8 mouse cellular contexts compared by ENCODE assay signal in the genomic region with DNA sequence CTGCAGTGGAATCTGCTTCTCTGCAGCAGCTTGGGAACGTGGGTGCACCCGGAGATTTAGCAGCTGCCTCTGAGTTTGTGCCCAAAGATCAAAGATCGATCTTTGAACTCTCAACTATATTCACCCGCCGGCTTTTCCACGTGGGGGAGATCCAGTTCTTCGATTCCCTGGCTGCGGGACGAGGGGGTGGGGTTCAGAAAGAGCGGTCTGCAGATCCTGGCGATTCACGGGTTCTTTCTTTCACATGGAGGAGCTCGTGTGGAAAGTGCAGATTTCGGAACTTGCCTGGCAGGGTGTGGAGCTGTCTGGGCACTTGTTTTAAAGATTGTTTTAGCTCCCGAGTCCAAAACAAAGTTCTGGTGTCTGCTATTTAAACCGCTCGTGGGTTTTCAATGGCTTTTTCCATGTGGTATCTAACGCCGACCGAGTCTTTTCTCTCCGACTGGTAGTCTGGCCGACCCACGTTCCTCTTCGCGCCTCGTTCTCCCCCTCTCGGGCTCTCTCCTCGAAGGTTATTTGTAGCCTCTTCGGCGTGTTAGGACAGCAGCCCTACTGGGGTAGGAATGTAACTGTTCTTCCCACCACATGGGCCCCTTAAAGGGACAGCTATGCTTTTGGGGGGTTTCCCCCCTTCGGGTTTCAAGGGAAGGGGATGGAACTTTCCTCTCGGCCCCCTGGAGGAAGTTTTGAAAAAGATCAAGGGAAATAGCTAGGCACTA. TPM values are rescaled to one million over a fixed set of nuclear protein-coding genes. Genes with fewer than 3 reads are reported as not detected.
DNase-seq lines count a peak whose midpoint lies in the region; ATAC-seq and TF ChIP-seq lines count a peak whose summit lies in the region.

No protein-coding gene starts in this region.

- WGBS in heart, adult 2 months, result under 1% methylated on average over 32 of the region's 32 CpGs
- WGBS in neural tube, embryonic 14.5 days, result under 1% methylated on average over 32 of the region's 32 CpGs

- no peaks in the 10 kb centered on the region for H3K36me3 ChIP-seq in heart, adult 2 months (ENCODE audit: control insufficient read depth, insufficient read depth, low read length)
- no peaks in the 10 kb centered on the region for H3K36me3 ChIP-seq in neural tube, embryonic 14.5 days (ENCODE audit: control insufficient read depth, insufficient read depth, low read length)

- intact Hi-C loops in heart, adult 2 months (cut with DNase I), result no loop called here

- peaks cover 4% of the 10 kb centered on the region; the same call in 1 of the 2 replicates for H3K4me1 ChIP-seq in heart, adult 2 months (ENCODE audit: control insufficient read depth, insufficient read depth, low read length)
- H3K4me1 ChIP-seq in neural tube, embryonic 14.5 days (ENCODE audit: control insufficient read depth, insufficient read depth, low read length), result peaks cover 19% of the 10 kb centered on the region

- no peaks in the 10 kb centered on the region for H3K79me2 ChIP-seq in heart, adult 2 months (replicated peaks; ENCODE audit: control insufficient read depth, insufficient read depth, low read length)

- peak overlapping the region; percentile 97 for H3K4me2 ChIP-seq in neural tube, embryonic 14.5 days (ENCODE audit: low read depth, low read length)

- no peaks in the 10 kb centered on the region for H3K9me3 ChIP-seq in neural tube, embryonic 14.5 days (ENCODE audit: control insufficient read depth, low read length)

- no peaks in the 10 kb centered on the region for H3K27me3 ChIP-seq in heart, adult 2 months (ENCODE audit: control insufficient read depth, insufficient read depth, low read length)
- H3K27me3 ChIP-seq in neural tube, embryonic 14.5 days (ENCODE audit: control insufficient read depth, insufficient read depth, low read length), result 0 out of 2 replicates have a peak, but pooled peaks cover 4% of the 10 kb centered on the region

- peak overlapping the region; percentile 76 for H3K4me3 ChIP-seq in layer of hippocampus, adult 2 months
- peak overlapping the region; percentile 66 for H3K4me3 ChIP-seq in heart, adult 2 months
- peak overlapping the region; percentile 64 for H3K4me3 ChIP-seq in neural tube, embryonic 14.5 days (ENCODE audit: low read depth, low read length)

- H3K27ac ChIP-seq in layer of hippocampus, adult 2 months, result peak overlapping the region; percentile 76
- peak overlapping the region; percentile 57 for H3K27ac ChIP-seq in heart, adult 2 months
- peak overlapping the region; percentile 57 for H3K27ac ChIP-seq in neural tube, embryonic 14.5 days (ENCODE audit: low read depth, low read length)

- ATAC-seq in neural tube, embryonic 14.5 days (ENCODE audit: low read depth), result peak; percentile 25; the same call in 1 of the 2 replicates
- no peak for ATAC-seq in megakaryocyte-erythroid progenitor cell, adult 5-6 weeks (replicated peaks; ENCODE audit: low FRiP score, low TSS enrichment, poor library complexity, severe bottlenecking)

- TF ChIP-seq POLR2A in heart, adult 2 months (IDR thresholded peaks at IDR 0.05; ENCODE audit: insufficient read depth, low read depth, low read length), result no peak

- peak; percentile 49 for TF ChIP-seq CTCF in layer of hippocampus, adult 2 months (conservative IDR thresholded peaks at IDR 0.05)
- TF ChIP-seq CTCF in heart, adult 2 months (IDR thresholded peaks at IDR 0.05), result peak; percentile 38

- TF ChIP-seq EP300 in heart, adult 2 months (IDR thresholded peaks at IDR 0.05; ENCODE audit: insufficient read depth, low read depth, low read length), result no peak

- DNase-seq in layer of hippocampus, adult 2 months (ENCODE audit: low spot score in 2 of 2), result peak; percentile 12 to 21
- DNase-seq in layer of hippocampus, adult 8-10 months (ENCODE audit: low spot score in 2 of 2), result no peak
- DNase-seq in adrenal gland, postnatal 36 days, result peak; percentile 48 to 64
- DNase-seq in heart, adult 2 months, result peak; percentile 44 to 53
- DNase-seq in kidney, adult 8-10 months, result peak; percentile 87 to 88
- DNase-seq in lung, adult 18-20 months, result peak; percentile 49 to 65

- peak overlapping the region; percentile 87 for H3K9ac ChIP-seq in heart, adult 2 months (ENCODE audit: low read depth, low read length)
- H3K9ac ChIP-seq in neural tube, embryonic 14.5 days (replicated peaks; ENCODE audit: low read depth, low read length), result peak overlapping the region; percentile 69; the same call in 1 of the 2 replicates

RNA-seq across cellular contexts. Expression of gene Lrp4, which starts 1.5 kb away (rescaled TPM):
- total RNA-seq in layer of hippocampus, adult 2 months (2021), result 10 to 100 TPM; 30.1 to 30.6 TPM
- total RNA-seq in layer of hippocampus, adult 8-10 months (2022), result 10 to 100 TPM; 26.1 to 30.6 (median 29.4) TPM
- 1 to 10 TPM; 4.3 to 4.8 TPM for total RNA-seq in adrenal gland, postnatal 36 days (2021)
- 10 to 100 TPM; 10.6 to 12.3 TPM for total RNA-seq in heart, adult 2 months (2021)
- polyA plus RNA-seq in heart, adult 2 months (2012; rRNA removed), result 3.8 and 6.7 TPM in 2 replicates
- 6.4 and 7.2 TPM in 2 replicates for polyA plus RNA-seq in neural tube, embryonic 14.5 days (2014; fragmentation: Nextera tagmentation; extraction: Ambion mirVana)
- total RNA-seq in megakaryocyte-erythroid progenitor cell, adult 5-6 weeks (2014; fragmentation: Nextera tagmentation), result not detected in 2 replicates
- total RNA-seq in megakaryocyte-erythroid progenitor cell, adult 5-6 weeks (2017), result 0.23 TPM in 1 of 2 replicates, not detected in the other

RNA-seq across cellular contexts. Expression of gene 1110051M20Rik, which starts 14.3 kb away (rescaled TPM):
- total RNA-seq in layer of hippocampus, adult 2 months (2021), result 100 to 1,000 TPM; 110 to 122 TPM
- total RNA-seq in layer of hippocampus, adult 8-10 months (2022), result 100 to 1,000 TPM; 108 to 144 (median 121) TPM
- 10 to 100 TPM; 19.3 TPM for total RNA-seq in adrenal gland, postnatal 36 days (2021)
- 10 to 100 TPM in 1 of 2 experiments, 1 to 10 TPM in 1; 8.4 to 13.2 TPM for total RNA-seq in heart, adult 2 months (2021)
- polyA plus RNA-seq in heart, adult 2 months (2012; rRNA removed), result 14.7 and 18.4 TPM in 2 replicates
- 149 and 163 TPM in 2 replicates for polyA plus RNA-seq in neural tube, embryonic 14.5 days (2014; fragmentation: Nextera tagmentation; extraction: Ambion mirVana)
- 11.1 and 12.1 TPM in 2 replicates for total RNA-seq in megakaryocyte-erythroid progenitor cell, adult 5-6 weeks (2014; fragmentation: Nextera tagmentation)
- total RNA-seq in megakaryocyte-erythroid progenitor cell, adult 5-6 weeks (2017), result 3.1 and 9.3 TPM in 2 replicates

Comparison
In these comparisons a context has a peak if more than half of its experiments do, and no peak if none do; other contexts are left out.
1. DNase-seq: peak in layer of hippocampus, adult 2 months (2 of 2), adrenal gland, postnatal 36 days (2 of 2), heart, adult 2 months (2 of 2), kidney, adult 8-10 months (2 of 2) and lung, adult 18-20 months (2 of 2); none in layer of hippocampus, adult 8-10 months (0 of 2).
2. RNA of gene Lrp4, which starts 1.5 kb away (total RNA-seq): 30.1 to 30.6 TPM in layer of hippocampus, adult 2 months, 26.1 to 30.6 TPM in layer of hippocampus, adult 8-10 months, 10.6 to 12.3 TPM in heart, adult 2 months and 4.3 to 4.8 TPM in adrenal gland, postnatal 36 days; 0.23 TPM in megakaryocyte-erythroid progenitor cell, adult 5-6 weeks; every median in the first group is over 4 times any median in the second.
3. RNA of gene 1110051M20Rik, which starts 14.3 kb away (total RNA-seq): 108 to 144 TPM in layer of hippocampus, adult 8-10 months and 110 to 122 TPM in layer of hippocampus, adult 2 months; 19.3 TPM in adrenal gland, postnatal 36 days, 8.4 to 13.2 TPM in heart, adult 2 months and 3.1 to 12.1 TPM in megakaryocyte-erythroid progenitor cell, adult 5-6 weeks; every median in the first group is over 4 times any median in the second.
4. Peak in every context shown above with its lines, with median percentiles within 50 percentile points of each other: H3K27ac ChIP-seq and H3K4me3 ChIP-seq.